Mouse (Mus musculus) embryonic facial prominence, embryonic 15.5 days (tissue): ENCODE measurements at regions not wholly inside any gene's neighbourhood (a gene's known extent, or its start where the extent isn't known, plus 50 kb on each side); places are given as distances from the start of the nearest gene placed in this dataset.
A peak's percentile ranks its signal among the peaks of the same experiment; 100 is the strongest.

Experiments
- ATAC-seq: fragments of 200-750 bp; cut with Nextera tagmentation; 2 replicates; pipeline ENCODE4 v1.8.0; 2017; ENCODE audit warnings: low read depth, moderate TSS enrichment; ENCODE audit not compliant: insufficient number of reproducible peaks, low FRiP score, low TSS enrichment
- H3K27ac ChIP-seq: fragments of 300-500 bp; sonication (generic); replicated peaks from 2 replicates; pipeline ENCODE4 v1.5.1; 2015; ENCODE audit warnings: mild to moderate bottlenecking, inconsistent platforms
- H3K27me3 ChIP-seq: fragments of 300-500 bp; sonication (generic); 2 replicates; pipeline ENCODE4 v1.6.1; 2015; ENCODE audit warnings: inconsistent platforms
- H3K36me3 ChIP-seq: fragments of 300-500 bp; sonication (generic); 2 replicates; pipeline ENCODE4 v1.6.1; 2015; ENCODE audit warnings: mild to moderate bottlenecking, inconsistent platforms
- H3K4me1 ChIP-seq: fragments of 300-500 bp; sonication (generic); 2 replicates; pipeline ENCODE4 v1.6.1; 2015; ENCODE audit warnings: inconsistent platforms
- H3K4me2 ChIP-seq: fragments of 300-500 bp; sonication (generic); replicated peaks from 2 replicates; pipeline ENCODE4 v1.6.1; 2015; ENCODE audit warnings: mild to moderate bottlenecking, inconsistent platforms
- H3K4me3 ChIP-seq: fragments of 300-500 bp; sonication (generic); replicated peaks from 2 replicates; pipeline ENCODE4 v1.5.1; 2015; ENCODE audit warnings: mild to moderate bottlenecking, inconsistent platforms
- H3K9ac ChIP-seq: fragments of 300-500 bp; sonication (generic); 2 replicates; pipeline ENCODE4 v1.6.1; 2015; ENCODE audit warnings: inconsistent platforms
- H3K9me3 ChIP-seq: fragments of 300-500 bp; sonication (generic); replicated peaks from 2 replicates; pipeline ENCODE4 v1.6.1; 2016; ENCODE audit warnings: inconsistent platforms
- WGBS: fragments of 180-500 bp; shearing (Covaris S2); methylation state at CpG from one replicate; pipeline ENCODE4 v1.1.7; 2015; 5-methylcytosine and 5-hydroxymethylcytosine counted together

DNA sequence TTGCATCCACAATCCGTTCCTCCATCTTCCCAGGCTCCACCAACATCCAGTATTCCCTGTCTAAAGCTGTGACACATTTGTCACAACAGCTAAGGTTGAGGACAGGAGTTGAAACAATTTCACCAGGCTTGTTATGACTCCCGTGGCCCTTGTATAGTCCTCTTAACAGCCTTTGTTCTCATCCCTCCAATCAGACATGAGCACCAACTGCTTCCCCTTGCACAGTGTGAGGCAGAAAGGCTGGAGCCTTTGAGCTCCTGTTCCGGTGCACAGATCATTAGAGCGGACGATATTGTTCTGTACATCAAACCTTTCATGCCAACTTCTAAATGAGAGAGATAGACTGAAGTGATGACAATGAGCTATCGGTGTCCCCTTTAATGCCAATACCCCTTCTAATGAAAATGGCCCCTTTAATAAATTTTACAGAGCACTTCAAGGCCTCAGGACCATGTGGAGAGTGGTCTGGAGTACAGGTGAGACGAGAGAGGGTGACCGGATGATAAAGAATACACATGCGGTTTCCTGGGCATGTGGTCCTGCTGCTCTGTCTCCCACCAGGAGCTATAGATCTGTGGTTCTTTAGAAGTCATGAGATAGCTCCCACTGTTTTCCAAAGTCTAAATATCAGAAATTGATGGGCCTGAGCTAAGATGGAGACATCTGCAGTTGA, 161.8 kb upstream of the Tmco5 start:
- Histone ChIP-seq H3K9me3 (no peaks in the 10 kb centered on the region), H3K9ac (no peak overlapping the region), H3K4me2 (no peak overlapping the region), H3K36me3 (no peaks in the 10 kb centered on the region), H3K4me3 (no peak overlapping the region), H3K27me3 (no peaks in the 10 kb centered on the region), H3K4me1 (no peaks in the 10 kb centered on the region), H3K27ac (no peak overlapping the region)
- no peak for ATAC-seq
- WGBS, result 79% methylated on average over 9 of the region's 9 CpGs

- ATAC-seq, result no peak
- H3K4me2 ChIP-seq, result no peak overlapping the region
- H3K4me3 ChIP-seq, result no peak overlapping the region
- H3K4me1 ChIP-seq, result no peaks in the 10 kb centered on the region
- WGBS, result 61% methylated on average over 5 of the region's 5 CpGs
- H3K9ac ChIP-seq, result no peak overlapping the region
- no peaks in the 10 kb centered on the region for H3K9me3 ChIP-seq
- no peaks in the 10 kb centered on the region for H3K36me3 ChIP-seq
- no peaks in the 10 kb centered on the region for H3K27me3 ChIP-seq
- no peak overlapping the region for H3K27ac ChIP-seq
These were observed 159.9 kb upstream of the Tmco5 start for GRCm38 (mm10) chr2:116718637-116719036.

DNA sequence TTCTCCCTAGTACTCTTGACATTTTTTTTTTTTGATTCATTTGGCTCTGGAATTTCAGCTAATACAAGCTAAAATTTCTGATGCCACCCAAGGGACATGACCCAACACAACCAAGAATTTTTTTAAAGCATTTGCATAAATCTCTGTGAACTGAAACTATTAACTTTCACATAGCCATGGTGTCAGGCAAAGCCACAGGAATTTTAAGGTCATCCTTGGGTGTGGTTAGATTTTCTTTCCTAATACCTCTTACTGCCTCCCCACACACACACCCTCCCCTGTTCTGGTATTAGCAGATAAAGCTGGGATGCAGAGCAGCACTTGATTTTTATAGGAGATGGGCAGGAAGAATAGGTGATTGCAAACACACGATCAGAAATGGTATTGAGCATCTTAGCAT, 150.9 kb upstream of the Tmco5 start:
- H3K4me1 ChIP-seq, result no peaks in the 10 kb centered on the region
- no peaks in the 10 kb centered on the region for H3K9me3 ChIP-seq
- H3K27ac ChIP-seq, result no peak overlapping the region
- no peak overlapping the region for H3K9ac ChIP-seq
- no peaks in the 10 kb centered on the region for H3K36me3 ChIP-seq
- no peak overlapping the region for H3K4me3 ChIP-seq
- no peak overlapping the region for H3K4me2 ChIP-seq
- ATAC-seq, result no peak
- no peaks in the 10 kb centered on the region for H3K27me3 ChIP-seq
- WGBS, result 60% methylated on average over 1 of the region's 1 CpGs

GRCm38 (mm10) chr2:116735702-116736101, 142.8 kb upstream of the Tmco5 start:
- ATAC-seq, result peak; percentile 39; the same call in 1 of the 2 replicates
- WGBS, result 35% methylated on average over 3 of the region's 3 CpGs
- H3K9ac ChIP-seq, result no peak overlapping the region

DNA sequence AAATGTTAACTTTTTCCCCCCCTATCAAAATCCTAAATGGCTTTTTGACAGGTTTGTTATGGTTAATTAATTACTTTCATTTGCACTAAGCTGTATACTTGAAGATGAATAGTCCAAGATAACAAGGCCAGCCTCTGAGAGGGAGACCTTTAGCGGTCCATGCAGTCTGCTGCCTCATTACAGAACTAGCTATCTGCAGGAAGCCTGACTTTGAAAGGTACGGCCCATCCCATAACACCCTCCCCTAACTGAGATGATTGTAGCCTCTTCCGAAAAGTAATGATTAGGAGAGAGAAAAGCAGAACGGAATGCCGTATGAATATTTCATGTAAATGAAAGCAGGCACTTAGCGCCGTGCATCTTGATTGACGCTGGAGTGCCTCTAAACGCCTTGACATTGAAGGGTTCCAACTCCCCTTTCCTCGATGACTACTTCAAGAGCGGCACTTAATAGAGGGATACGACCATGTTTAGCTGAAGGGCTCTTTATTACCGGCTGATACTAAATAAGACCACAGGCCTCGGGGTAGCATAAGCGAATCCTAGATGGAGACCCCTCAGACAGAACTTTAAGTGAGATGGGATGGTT, 109.9 kb upstream of the Tmco5 start:
- 83% methylated on average over 15 of the region's 15 CpGs for WGBS
- ATAC-seq, result no peak
- H3K4me1 ChIP-seq, result no peaks in the 10 kb centered on the region

More at GRCm38 (mm10) chr2:116735702-116736101, 142.8 kb upstream of the Tmco5 start:
- H3K27me3 ChIP-seq, result no peaks in the 10 kb centered on the region
- H3K4me3 ChIP-seq, result no peak overlapping the region
- H3K36me3 ChIP-seq, result no peaks in the 10 kb centered on the region
- H3K4me1 ChIP-seq, result no peaks in the 10 kb centered on the region
- no peak overlapping the region for H3K27ac ChIP-seq
- H3K4me2 ChIP-seq, result no peak overlapping the region
- no peaks in the 10 kb centered on the region for H3K9me3 ChIP-seq

GRCm38 (mm10) chr2:116769186-116769585, 109.3 kb upstream of the Tmco5 start:
- WGBS, result 74% methylated on average over 4 of the region's 4 CpGs
- no peaks in the 10 kb centered on the region for H3K4me1 ChIP-seq
- no peak overlapping the region for H3K9ac ChIP-seq
- H3K36me3 ChIP-seq, result no peaks in the 10 kb centered on the region
- no peaks in the 10 kb centered on the region for H3K27me3 ChIP-seq
- no peak overlapping the region for H3K4me2 ChIP-seq
- ATAC-seq, result no peak
- no peaks in the 10 kb centered on the region for H3K9me3 ChIP-seq
- H3K4me3 ChIP-seq, result no peak overlapping the region
- no peak overlapping the region for H3K27ac ChIP-seq

More for the DNA sequence above, 109.9 kb upstream of the Tmco5 start:
- H3K27ac ChIP-seq, result no peak overlapping the region
- H3K4me3 ChIP-seq, result no peak overlapping the region
- H3K9me3 ChIP-seq, result no peaks in the 10 kb centered on the region
- no peaks in the 10 kb centered on the region for H3K36me3 ChIP-seq
- no peaks in the 10 kb centered on the region for H3K27me3 ChIP-seq
- no peak overlapping the region for H3K9ac ChIP-seq
- H3K4me2 ChIP-seq, result no peak overlapping the region

- H3K9ac ChIP-seq, result no peak overlapping the region
- no peaks in the 10 kb centered on the region for H3K9me3 ChIP-seq
- H3K27ac ChIP-seq, result no peak overlapping the region
- no peaks in the 10 kb centered on the region for H3K4me1 ChIP-seq
- no peaks in the 10 kb centered on the region for H3K27me3 ChIP-seq
- H3K4me2 ChIP-seq, result no peak overlapping the region
- no peak for ATAC-seq
- H3K4me3 ChIP-seq, result no peak overlapping the region
- WGBS, result 71% methylated on average over 6 of the region's 6 CpGs
- H3K36me3 ChIP-seq, result no peaks in the 10 kb centered on the region
These were observed 105.9 kb upstream of the Tmco5 start for GRCm38 (mm10) chr2:116772569-116772968.

DNA sequence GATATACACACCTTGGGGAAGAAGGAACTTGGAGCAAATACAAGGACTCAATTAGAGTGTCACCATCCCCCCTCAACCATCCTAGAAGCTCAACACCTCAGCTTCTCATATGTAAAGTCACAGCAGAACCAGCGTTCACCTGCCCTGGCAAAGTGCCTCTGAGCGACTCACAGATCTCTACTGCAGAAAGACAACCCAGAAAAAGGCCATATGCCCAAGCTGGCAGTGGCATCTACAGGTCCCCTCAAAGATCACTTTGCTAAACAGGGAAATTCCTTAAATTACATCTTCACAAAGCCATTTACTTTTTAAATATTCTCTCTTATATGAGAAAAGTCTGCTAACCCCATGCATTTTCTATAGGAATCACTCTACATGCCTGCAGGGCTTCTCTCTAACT, 78.3 kb upstream of the Tmco5 start:
- 80% methylated on average over 2 of the region's 2 CpGs for WGBS
- H3K36me3 ChIP-seq, result no peaks in the 10 kb centered on the region
- H3K4me2 ChIP-seq, result no peak overlapping the region

DNA sequence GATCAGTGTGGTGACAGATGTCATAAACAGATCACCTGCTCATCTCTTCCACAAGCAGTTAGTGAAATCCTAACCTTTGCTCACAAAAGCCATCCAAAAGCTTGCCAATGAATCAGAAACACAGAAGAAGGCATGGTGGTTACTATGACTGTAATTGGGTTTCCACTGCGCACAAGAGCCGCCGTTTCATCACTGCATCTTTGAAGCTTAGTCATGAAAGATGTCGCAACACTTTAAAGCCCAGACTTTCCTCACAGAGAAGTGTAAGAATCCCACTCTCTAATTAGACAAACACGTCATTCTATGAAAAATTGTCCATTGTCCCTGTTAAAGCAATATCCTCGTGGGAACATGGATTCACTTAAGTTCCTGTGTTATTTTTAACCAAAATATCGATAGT, 76.9 kb upstream of the Tmco5 start:
- Histone ChIP-seq H3K4me3 (no peak overlapping the region), H3K27me3 (no peaks in the 10 kb centered on the region), H3K27ac (no peak overlapping the region), H3K4me1 (no peaks in the 10 kb centered on the region), H3K36me3 (no peaks in the 10 kb centered on the region), H3K9ac (no peak overlapping the region), H3K9me3 (no peaks in the 10 kb centered on the region), H3K4me2 (no peak overlapping the region)
- no peak for ATAC-seq
- 78% methylated on average over 7 of the region's 7 CpGs for WGBS

More for the DNA sequence above, 78.3 kb upstream of the Tmco5 start:
- Histone ChIP-seq H3K4me3 (no peak overlapping the region), H3K27me3 (no peaks in the 10 kb centered on the region), H3K27ac (no peak overlapping the region), H3K9me3 (no peaks in the 10 kb centered on the region), H3K9ac (no peak overlapping the region), H3K4me1 (no peaks in the 10 kb centered on the region)
- no peak for ATAC-seq

GRCm38 (mm10) chr2:116807207-116807606, 71.3 kb upstream of the Tmco5 start:
- H3K27ac ChIP-seq, result no peak overlapping the region
- no peaks in the 10 kb centered on the region for H3K36me3 ChIP-seq
- no peaks in the 10 kb centered on the region for H3K4me1 ChIP-seq
- WGBS, result 73% methylated on average over 3 of the region's 3 CpGs
- no peak overlapping the region for H3K4me2 ChIP-seq
- H3K4me3 ChIP-seq, result no peak overlapping the region
- H3K27me3 ChIP-seq, result no peaks in the 10 kb centered on the region
- no peak for ATAC-seq
- no peaks in the 10 kb centered on the region for H3K9me3 ChIP-seq
- no peak overlapping the region for H3K9ac ChIP-seq

GRCm38 (mm10) chr2:116807636-116808035, 70.9 kb upstream of the Tmco5 start:
- no peak for ATAC-seq
- Histone ChIP-seq H3K4me1 (no peaks in the 10 kb centered on the region), H3K9me3 (no peaks in the 10 kb centered on the region), H3K27ac (no peak overlapping the region), H3K27me3 (no peaks in the 10 kb centered on the region), H3K4me3 (no peak overlapping the region), H3K4me2 (no peak overlapping the region), H3K36me3 (no peaks in the 10 kb centered on the region), H3K9ac (no peak overlapping the region)
- 68% methylated on average over 7 of the region's 7 CpGs for WGBS

DNA sequence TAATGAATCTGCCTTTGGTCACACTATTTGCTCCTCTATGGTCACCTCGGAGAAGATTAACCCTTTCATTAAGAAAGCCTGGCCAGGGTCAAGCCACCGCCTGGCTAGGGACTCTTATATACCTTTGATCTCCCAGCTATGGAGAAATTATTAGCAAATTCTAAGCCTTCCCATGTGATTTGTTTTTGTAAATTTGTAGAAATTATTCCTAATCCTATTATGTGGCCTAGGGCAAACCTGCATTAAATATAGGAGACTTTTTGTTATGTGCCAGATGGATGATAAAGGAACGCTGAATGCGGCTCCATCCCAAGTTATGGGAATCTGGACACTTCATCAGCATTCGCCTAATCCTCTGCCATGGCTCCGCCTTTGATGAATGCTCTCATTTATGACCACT, 70.4 kb upstream of the Tmco5 start:
- 82% methylated on average over 6 of the region's 6 CpGs for WGBS
- no peak for ATAC-seq
- no peak overlapping the region for H3K4me2 ChIP-seq
- H3K27ac ChIP-seq, result no peak overlapping the region
- H3K4me3 ChIP-seq, result no peak overlapping the region
- H3K9me3 ChIP-seq, result no peaks in the 10 kb centered on the region
- no peaks in the 10 kb centered on the region for H3K36me3 ChIP-seq
- no peak overlapping the region for H3K9ac ChIP-seq
- H3K4me1 ChIP-seq, result peaks cover 2% of the 10 kb centered on the region; the same call in 1 of the 2 replicates
- H3K27me3 ChIP-seq, result no peaks in the 10 kb centered on the region
